Mouse (Mus musculus): ENCODE measurements around the gene Spata5.
A peak's percentile ranks its signal among the peaks of the same experiment; 100 is the strongest.

Spata5 gene

GRCm38 (mm10) chr3:37420641-37421040 lies 945 bp downstream of the Spata5 start:
- DNase-seq (ENCODE audit: low spot score) = peak; percentile 41

GRCm38 (mm10) chr3:37421179-37421578 lies 1.5 kb downstream of the Spata5 start:
- no peak for DNase-seq (ENCODE audit: low spot score)

- no peak for DNase-seq (ENCODE audit: low spot score)
These were observed 6.4 kb downstream of the Spata5 start for GRCm38 (mm10) chr3:37426069-37426468.

- DNase-seq (ENCODE audit: low spot score) = no peak
These were observed 10.7 kb downstream of the Spata5 start for GRCm38 (mm10) chr3:37430359-37430758.

- no peak for DNase-seq (ENCODE audit: low spot score)
These were observed 20.1 kb downstream of the Spata5 start for GRCm38 (mm10) chr3:37439770-37440169.

- DNase-seq (ENCODE audit: low spot score) = no peak
These were observed 23.7 kb downstream of the Spata5 start for GRCm38 (mm10) chr3:37443409-37443808.

- DNase-seq (ENCODE audit: low spot score) = no peak
These were observed 36.3 kb downstream of the Spata5 start for GRCm38 (mm10) chr3:37455992-37456391.

- peak; percentile 50 for DNase-seq (ENCODE audit: low spot score)
These were observed 48.5 kb downstream of the Spata5 start for GRCm38 (mm10) chr3:37468170-37468569.

- DNase-seq (ENCODE audit: low spot score) = no peak
These were observed 49.7 kb downstream of the Spata5 start for GRCm38 (mm10) chr3:37469353-37469752.

GRCm38 (mm10) chr3:37470867-37471266 lies 51.2 kb downstream of the Spata5 start:
- no peak for DNase-seq (ENCODE audit: low spot score)

- DNase-seq (ENCODE audit: low spot score) = peak; percentile 27
These were observed 52.8 kb downstream of the Spata5 start for GRCm38 (mm10) chr3:37472461-37472860.

GRCm38 (mm10) chr3:37476485-37476884 lies 56.8 kb downstream of the Spata5 start:
- DNase-seq (ENCODE audit: low spot score) = no peak

GRCm38 (mm10) chr3:37477438-37478188 lies 57.9 kb downstream of the Spata5 start:
- no peak for DNase-seq (ENCODE audit: low spot score)

GRCm38 (mm10) chr3:37479771-37480170 lies 60.1 kb downstream of the Spata5 start:
- DNase-seq (ENCODE audit: low spot score) = no peak

GRCm38 (mm10) chr3:37481295-37481694 lies 61.6 kb downstream of the Spata5 start:
- no peak for DNase-seq (ENCODE audit: low spot score)

GRCm38 (mm10) chr3:37482720-37483119 lies 63.0 kb downstream of the Spata5 start:
- DNase-seq (ENCODE audit: low spot score) = no peak

GRCm38 (mm10) chr3:37483709-37484265 lies 64.1 kb downstream of the Spata5 start:
- no peak for DNase-seq (ENCODE audit: low spot score)

GRCm38 (mm10) chr3:37487639-37488038 lies 67.9 kb downstream of the Spata5 start:
- no peak for DNase-seq (ENCODE audit: low spot score)

GRCm38 (mm10) chr3:37488173-37488572 lies 68.5 kb downstream of the Spata5 start:
- DNase-seq (ENCODE audit: low spot score) = no peak

- DNase-seq (ENCODE audit: low spot score) = no peak
These were observed 70.3 kb downstream of the Spata5 start for GRCm38 (mm10) chr3:37490025-37490424.

- no peak for DNase-seq (ENCODE audit: low spot score)
These were observed 81.2 kb downstream of the Spata5 start for GRCm38 (mm10) chr3:37500939-37501338.

GRCm38 (mm10) chr3:37502552-37502951 lies 82.9 kb downstream of the Spata5 start:
- no peak for DNase-seq (ENCODE audit: low spot score)

GRCm38 (mm10) chr3:37503846-37504245 lies 84.2 kb downstream of the Spata5 start:
- no peak for DNase-seq (ENCODE audit: low spot score)
